Mouse (Mus musculus): Measurements from ENCODE around the gene Rhd. TPM values are rescaled to one million over a fixed set of nuclear protein-coding genes. Genes with fewer than 3 reads are reported as not detected.

The Rhd gene
- polyA plus RNA-seq, 1 experiment from 2014 or later: 2.1 TPM

GRCm38 (mm10) chr4:134865789-134866188, 1.5 kb downstream of the Rhd start:
- no peak overlapping the region for H3K4me3 ChIP-seq (ENCODE audit: low read depth, low read length)
- H3K9me3 ChIP-seq (ENCODE audit: control insufficient read depth, low read length): no peaks in the 10 kb centered on the region
- no peaks in the 10 kb centered on the region for H3K4me1 ChIP-seq (ENCODE audit: control insufficient read depth, insufficient read depth, low read length)
- H3K27me3 ChIP-seq (ENCODE audit: control insufficient read depth, insufficient read depth, low read length): 0 out of 2 replicates have a peak, but pooled peaks cover 2% of the 10 kb centered on the region
- no peak overlapping the region for H3K27ac ChIP-seq (ENCODE audit: low read depth, low read length)
- 90% methylated on average over 5 of the region's 5 CpGs for WGBS
- no peak overlapping the region for H3K9ac ChIP-seq (replicated peaks; ENCODE audit: low read depth, low read length)
- H3K4me2 ChIP-seq (ENCODE audit: low read depth, low read length): no peak overlapping the region
- ATAC-seq (ENCODE audit: low read depth): no peak
- H3K36me3 ChIP-seq (ENCODE audit: control insufficient read depth, insufficient read depth, low read length): no peaks in the 10 kb centered on the region

GRCm38 (mm10) chr4:134867213-134867612, 2.9 kb downstream of the Rhd start:
- no peaks in the 10 kb centered on the region for H3K9me3 ChIP-seq (ENCODE audit: control insufficient read depth, low read length)
- H3K4me1 ChIP-seq (ENCODE audit: control insufficient read depth, insufficient read depth, low read length): no peaks in the 10 kb centered on the region
- H3K4me3 ChIP-seq (ENCODE audit: low read depth, low read length): no peak overlapping the region
- 91% methylated on average over 8 of the region's 8 CpGs for WGBS
- H3K4me2 ChIP-seq (ENCODE audit: low read depth, low read length): no peak overlapping the region
- ATAC-seq (ENCODE audit: low read depth): no peak
- H3K36me3 ChIP-seq (ENCODE audit: control insufficient read depth, insufficient read depth, low read length): no peaks in the 10 kb centered on the region
- 0 out of 2 replicates have a peak, but pooled peaks cover 2% of the 10 kb centered on the region for H3K27me3 ChIP-seq (ENCODE audit: control insufficient read depth, insufficient read depth, low read length)
- H3K9ac ChIP-seq (replicated peaks; ENCODE audit: low read depth, low read length): no peak overlapping the region
- H3K27ac ChIP-seq (ENCODE audit: low read depth, low read length): no peak overlapping the region

GRCm38 (mm10) chr4:134867661-134868060, 3.3 kb downstream of the Rhd start:
- H3K9ac ChIP-seq (replicated peaks; ENCODE audit: low read depth, low read length): no peak overlapping the region
- H3K9me3 ChIP-seq (ENCODE audit: control insufficient read depth, low read length): no peaks in the 10 kb centered on the region
- 0 out of 2 replicates have a peak, but pooled peaks cover 2% of the 10 kb centered on the region for H3K27me3 ChIP-seq (ENCODE audit: control insufficient read depth, insufficient read depth, low read length)
- H3K4me2 ChIP-seq (ENCODE audit: low read depth, low read length): no peak overlapping the region
- H3K4me3 ChIP-seq (ENCODE audit: low read depth, low read length): no peak overlapping the region
- H3K4me1 ChIP-seq (ENCODE audit: control insufficient read depth, insufficient read depth, low read length): no peaks in the 10 kb centered on the region
- 87% methylated on average over 8 of the region's 8 CpGs for WGBS
- no peak overlapping the region for H3K27ac ChIP-seq (ENCODE audit: low read depth, low read length)
- H3K36me3 ChIP-seq (ENCODE audit: control insufficient read depth, insufficient read depth, low read length): no peaks in the 10 kb centered on the region
- ATAC-seq (ENCODE audit: low read depth): no peak

- WGBS: 89% methylated on average over 10 of the region's 10 CpGs
- no peak overlapping the region for H3K4me2 ChIP-seq (ENCODE audit: low read depth, low read length)
Observed at GRCm38 (mm10) chr4:134868065-134868464, 3.7 kb downstream of the Rhd start.

GRCm38 (mm10) chr4:134868490-134868889, 4.2 kb downstream of the Rhd start:
- H3K4me1 ChIP-seq (ENCODE audit: control insufficient read depth, insufficient read depth, low read length): no peaks in the 10 kb centered on the region
- no peak overlapping the region for H3K4me3 ChIP-seq (ENCODE audit: low read depth, low read length)
- no peak overlapping the region for H3K27ac ChIP-seq (ENCODE audit: low read depth, low read length)
- no peak overlapping the region for H3K4me2 ChIP-seq (ENCODE audit: low read depth, low read length)
- no peaks in the 10 kb centered on the region for H3K36me3 ChIP-seq (ENCODE audit: control insufficient read depth, insufficient read depth, low read length)
- H3K9me3 ChIP-seq (ENCODE audit: control insufficient read depth, low read length): no peaks in the 10 kb centered on the region
- H3K27me3 ChIP-seq (ENCODE audit: control insufficient read depth, insufficient read depth, low read length): 0 out of 2 replicates have a peak, but pooled peaks cover 2% of the 10 kb centered on the region
- ATAC-seq (ENCODE audit: low read depth): no peak
- no peak overlapping the region for H3K9ac ChIP-seq (replicated peaks; ENCODE audit: low read depth, low read length)
- 22% methylated on average over 8 of the region's 9 CpGs for WGBS

More at GRCm38 (mm10) chr4:134868065-134868464, 3.7 kb downstream of the Rhd start:
- Histone ChIP-seq H3K36me3 (ENCODE audit: control insufficient read depth, insufficient read depth, low read length) (no peaks in the 10 kb centered on the region), H3K27me3 (ENCODE audit: control insufficient read depth, insufficient read depth, low read length) (0 out of 2 replicates have a peak, but pooled peaks cover 2% of the 10 kb centered on the region), H3K4me3 (ENCODE audit: low read depth, low read length) (no peak overlapping the region), H3K27ac (ENCODE audit: low read depth, low read length) (no peak overlapping the region), H3K9ac (replicated peaks; ENCODE audit: low read depth, low read length) (no peak overlapping the region), H3K4me1 (ENCODE audit: control insufficient read depth, insufficient read depth, low read length) (no peaks in the 10 kb centered on the region), H3K9me3 (ENCODE audit: control insufficient read depth, low read length) (no peaks in the 10 kb centered on the region)
- ATAC-seq (ENCODE audit: low read depth): no peak

GRCm38 (mm10) chr4:134869068-134869730, 4.9 kb downstream of the Rhd start:
- no peak for ATAC-seq (ENCODE audit: low read depth)
- no peak overlapping the region for H3K27ac ChIP-seq (ENCODE audit: low read depth, low read length)
- 16% methylated on average over 16 of the region's 16 CpGs for WGBS

GRCm38 (mm10) chr4:134869815-134870375, 5.6 kb downstream of the Rhd start:
- no peak overlapping the region for H3K9ac ChIP-seq (replicated peaks; ENCODE audit: low read depth, low read length)
- no peaks in the 10 kb centered on the region for H3K4me1 ChIP-seq (ENCODE audit: control insufficient read depth, insufficient read depth, low read length)
- no peaks in the 10 kb centered on the region for H3K9me3 ChIP-seq (ENCODE audit: control insufficient read depth, low read length)
- H3K4me3 ChIP-seq (ENCODE audit: low read depth, low read length): no peak overlapping the region
- 0 out of 2 replicates have a peak, but pooled peaks cover 2% of the 10 kb centered on the region for H3K27me3 ChIP-seq (ENCODE audit: control insufficient read depth, insufficient read depth, low read length)
- H3K36me3 ChIP-seq (ENCODE audit: control insufficient read depth, insufficient read depth, low read length): no peaks in the 10 kb centered on the region
- no peak for ATAC-seq (ENCODE audit: low read depth)
- 53% methylated on average over 6 of the region's 7 CpGs for WGBS
- H3K27ac ChIP-seq (ENCODE audit: low read depth, low read length): no peak overlapping the region
- H3K4me2 ChIP-seq (ENCODE audit: low read depth, low read length): no peak overlapping the region

More at GRCm38 (mm10) chr4:134869068-134869730, 4.9 kb downstream of the Rhd start:
- no peaks in the 10 kb centered on the region for H3K4me1 ChIP-seq (ENCODE audit: control insufficient read depth, insufficient read depth, low read length)
- H3K4me3 ChIP-seq (ENCODE audit: low read depth, low read length): no peak overlapping the region
- H3K4me2 ChIP-seq (ENCODE audit: low read depth, low read length): no peak overlapping the region
- no peaks in the 10 kb centered on the region for H3K36me3 ChIP-seq (ENCODE audit: control insufficient read depth, insufficient read depth, low read length)
- H3K27me3 ChIP-seq (ENCODE audit: control insufficient read depth, insufficient read depth, low read length): 0 out of 2 replicates have a peak, but pooled peaks cover 2% of the 10 kb centered on the region
- H3K9me3 ChIP-seq (ENCODE audit: control insufficient read depth, low read length): no peaks in the 10 kb centered on the region
- no peak overlapping the region for H3K9ac ChIP-seq (replicated peaks; ENCODE audit: low read depth, low read length)

GRCm38 (mm10) chr4:134871477-134871876, 7.1 kb downstream of the Rhd start:
- no peak overlapping the region for H3K4me3 ChIP-seq (ENCODE audit: low read depth, low read length)
- 41% methylated on average over 4 of the region's 4 CpGs for WGBS
- no peaks in the 10 kb centered on the region for H3K9me3 ChIP-seq (ENCODE audit: control insufficient read depth, low read length)
- no peak for ATAC-seq (ENCODE audit: low read depth)
- 0 out of 2 replicates have a peak, but pooled peaks cover 2% of the 10 kb centered on the region for H3K27me3 ChIP-seq (ENCODE audit: control insufficient read depth, insufficient read depth, low read length)
- H3K4me1 ChIP-seq (ENCODE audit: control insufficient read depth, insufficient read depth, low read length): no peaks in the 10 kb centered on the region
- no peak overlapping the region for H3K27ac ChIP-seq (ENCODE audit: low read depth, low read length)
- H3K9ac ChIP-seq (replicated peaks; ENCODE audit: low read depth, low read length): no peak overlapping the region
- no peak overlapping the region for H3K4me2 ChIP-seq (ENCODE audit: low read depth, low read length)
- H3K36me3 ChIP-seq (ENCODE audit: control insufficient read depth, insufficient read depth, low read length): no peaks in the 10 kb centered on the region

- ATAC-seq (ENCODE audit: low read depth): no peak
- no peaks in the 10 kb centered on the region for H3K4me1 ChIP-seq (ENCODE audit: control insufficient read depth, insufficient read depth, low read length)
- H3K9ac ChIP-seq (replicated peaks; ENCODE audit: low read depth, low read length): no peak overlapping the region
- no peak overlapping the region for H3K4me2 ChIP-seq (ENCODE audit: low read depth, low read length)
- H3K27me3 ChIP-seq (ENCODE audit: control insufficient read depth, insufficient read depth, low read length): 0 out of 2 replicates have a peak, but pooled peaks cover 2% of the 10 kb centered on the region
- WGBS: 47% methylated on average over 2 of the region's 2 CpGs
- H3K9me3 ChIP-seq (ENCODE audit: control insufficient read depth, low read length): no peaks in the 10 kb centered on the region
- H3K36me3 ChIP-seq (ENCODE audit: control insufficient read depth, insufficient read depth, low read length): no peaks in the 10 kb centered on the region
- H3K27ac ChIP-seq (ENCODE audit: low read depth, low read length): no peak overlapping the region
- H3K4me3 ChIP-seq (ENCODE audit: low read depth, low read length): no peak overlapping the region
Observed at GRCm38 (mm10) chr4:134871950-134872349, 7.6 kb downstream of the Rhd start.

Measured in neural tube, embryonic 14.5 days (tissue).